Mouse (Mus musculus): ENCODE data around the gene Pccb. TPM values are rescaled to one million over a fixed set of nuclear protein-coding genes. Genes with fewer than 3 reads are reported as not detected.

Pccb gene
- 63.5 TPM for polyA plus RNA-seq (2015; fragmentation: Illumina TruSeq; extraction: RNeasy Lipid Tissue Mini Kit (QIAGEN cat#74804); ENCODE audit: low read depth, low replicate concordance)

DNA sequence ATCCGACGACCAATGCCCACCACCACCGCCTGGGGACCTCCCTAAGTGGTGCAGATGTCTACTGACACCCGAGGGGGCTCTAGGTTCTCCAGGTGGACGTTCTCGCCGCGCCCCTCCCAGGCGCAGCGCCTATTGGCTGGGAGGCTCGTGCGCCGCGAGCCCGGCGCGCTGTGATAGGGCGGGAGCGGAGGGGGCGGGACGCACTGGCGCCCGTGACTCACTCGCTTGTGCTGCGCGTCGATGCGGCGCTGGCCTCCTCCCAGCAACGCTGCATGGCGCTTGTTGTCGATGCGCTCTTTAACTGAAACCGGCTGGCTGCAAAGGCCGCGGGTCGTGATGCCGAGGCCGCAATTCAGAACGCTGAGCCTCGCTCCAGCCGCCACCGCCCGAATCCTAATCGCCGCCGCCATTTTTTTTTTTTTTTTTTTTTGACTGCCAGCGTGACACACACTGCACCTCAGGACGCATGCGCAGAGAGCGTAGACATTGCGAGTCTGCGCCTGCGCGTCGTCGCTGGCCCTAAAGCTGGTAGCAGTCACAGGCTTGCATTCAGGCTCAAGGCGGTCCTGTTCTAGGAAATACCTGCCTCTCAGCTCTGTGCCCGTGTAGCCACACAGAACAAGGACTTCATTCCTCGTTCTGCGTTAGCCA lies at the start of gene Pccb:
Gene Pccb, minus strand, starts transcription at position 451 of the 651 bp plus-strand sequence.

DNA sequence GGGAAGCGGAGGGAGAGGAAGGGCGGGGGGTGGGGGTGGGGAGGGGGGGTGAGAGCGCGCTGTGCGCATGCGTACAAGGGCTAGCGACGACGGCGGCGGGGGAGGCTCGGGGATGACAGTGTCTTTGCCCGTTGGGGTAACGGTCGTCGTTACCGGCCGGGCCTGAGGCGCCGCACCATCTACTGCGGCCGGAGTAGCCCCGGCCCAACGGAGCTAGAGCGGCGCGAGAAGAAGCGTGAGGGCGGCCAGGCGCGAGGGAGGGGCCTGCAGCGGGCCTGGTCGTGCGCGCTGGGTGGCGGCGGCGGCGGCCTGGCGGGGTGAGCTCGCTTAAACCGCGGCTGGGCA lies 39.3 kb upstream of the Pccb start, which contains the start of gene Msl2:
Gene Msl2, plus strand, starts transcription at position 115 of the 345 bp plus-strand sequence.

Other genes starting within 250 kb of the Pccb start
- gene Msl2, start 39.2 kb upstream of the Pccb start, polyA plus RNA-seq (2015; fragmentation: Illumina TruSeq; extraction: RNeasy Lipid Tissue Mini Kit (QIAGEN cat#74804); ENCODE audit: low read depth, low replicate concordance) = 29.6 TPM
- gene Ppp2r3a, start 216.9 kb upstream of the Pccb start, polyA plus RNA-seq (2015; fragmentation: Illumina TruSeq; extraction: RNeasy Lipid Tissue Mini Kit (QIAGEN cat#74804); ENCODE audit: low read depth, low replicate concordance) = 17.8 TPM

All from brain, adult 10 weeks (tissue).